Mouse (Mus musculus): Measurements from ENCODE around the gene Cutal.
"Not testable (repeated sequence)": the region's sequence is repeated elsewhere in the genome, so short reads cannot be mapped to it uniquely, and the experiment has no call there.

GRCm38 (mm10) chr2:34832766-34833457 lies 41.3 kb upstream of the Cutal start, which contains the start of gene Gm34653:
- TF ChIP-seq POLR2A (IDR thresholded peaks at IDR 0.05; ENCODE audit: control insufficient read depth, extremely low read depth, insufficient read depth, low read length, poor library complexity); CTCF (IDR thresholded peaks at IDR 0.05; ENCODE audit: borderline replicate concordance, control insufficient read depth, extremely low read depth, insufficient read depth, low read length, poor library complexity): not testable (repeated sequence)

Data from thymus, adult 2 months (tissue).